Mouse (Mus musculus) CH12.LX (cell line): ENCODE data around the gene Cs. TPM values are rescaled to one million over a fixed set of nuclear protein-coding genes. Genes with fewer than 3 reads are reported as not detected.
A peak's percentile ranks its signal among the peaks of the same experiment; 100 is the strongest.

Experiments used
- DNase-seq: peaks from one replicate; pipeline ENCODE4 v3.0.0-alpha.2; 2013; ENCODE audit errors: extremely low read depth
- H3K27ac ChIP-seq: 2 replicates; pipeline ENCODE4 v1.5.1; 2012; ENCODE audit warnings: low read depth, mild to moderate bottlenecking, control low read depth, moderate library complexity; ENCODE audit not compliant: insufficient read depth
- H3K27me3 ChIP-seq: replicated peaks from 2 replicates; pipeline ENCODE3; 2012; ENCODE audit warnings: inconsistent platforms
- H3K36me3 ChIP-seq, 2 experiments: replicated peaks in 1 of 2; 2 replicates each; pipeline versions ENCODE3 to v1.6.1; 2012; ENCODE audit warnings: inconsistent platforms in 1 of 2, low read length in 1 of 2, mild to moderate bottlenecking in 1 of 2, mixed read lengths in 1 of 2, moderate library complexity in 1 of 2; ENCODE audit not compliant: control insufficient read depth in 1 of 2, insufficient read depth in 1 of 2
- H3K4me1 ChIP-seq, 2 experiments: 2 replicates each; pipeline ENCODE4 v1.6.1; 2012; ENCODE audit warnings: inconsistent platforms in 1 of 2, moderate library complexity in 1 of 2; ENCODE audit not compliant: insufficient read depth in 2 of 2, control insufficient read depth in 1 of 2
- H3K4me2 ChIP-seq: 2 replicates; pipeline ENCODE4 v1.6.1; 2012; ENCODE audit warnings: low read depth, mild to moderate bottlenecking, control low read depth; ENCODE audit not compliant: poor library complexity, insufficient read depth, severe bottlenecking
- H3K4me3 ChIP-seq, 3 experiments: fragments of 150-350 bp in 1 of 3; sonication (generic) in 1 of 3; replicated peaks in 1 of 3; 2 replicates each; pipeline versions ENCODE3 to v1.5.1; 2011 to 2012; ENCODE audit warnings: low read depth in 2 of 3, low read length in 2 of 3, mild to moderate bottlenecking in 2 of 3, moderate library complexity in 2 of 3, control low read depth in 1 of 3, improper control_type of control experiment in 1 of 3, inconsistent platforms in 1 of 3, mixed read lengths in 1 of 3; ENCODE audit not compliant: poor library complexity in 1 of 3
- H3K79me2 ChIP-seq: replicated peaks from 2 replicates; pipeline ENCODE4 v1.6.1; 2012; ENCODE audit warnings: mild to moderate bottlenecking, moderate library complexity; ENCODE audit not compliant: control insufficient read depth, poor library complexity, insufficient read depth, severe bottlenecking; ENCODE audit errors: extremely low read depth
- H3K9ac ChIP-seq: 2 replicates; pipeline ENCODE4 v1.6.1; 2012; ENCODE audit warnings: low read depth, mild to moderate bottlenecking, control low read depth, moderate library complexity; ENCODE audit not compliant: insufficient read depth
- H3K9me3 ChIP-seq: replicated peaks from 2 replicates; pipeline ENCODE3; 2012; ENCODE audit warnings: low read length, inconsistent platforms, mixed read lengths
- BHLHE40 ChIP-seq: IDR thresholded peaks from 2 replicates; pipeline ENCODE4 v1.6.1; 2011; ENCODE audit warnings: mild to moderate bottlenecking, low read depth, low read length, improper control_type of control experiment
- CHD1 ChIP-seq: IDR thresholded peaks from 2 replicates; pipeline ENCODE4 v1.6.1; 2012; ENCODE audit warnings: low read depth, low read length, improper control_type of control experiment, inconsistent platforms
- CHD2 ChIP-seq: IDR thresholded peaks from 2 replicates; pipeline ENCODE4 v1.6.1; 2011; ENCODE audit warnings: low read length, improper control_type of control experiment
- CTCF ChIP-seq, 2 experiments: IDR thresholded peaks in 1 of 2; conservative IDR thresholded peaks in 1 of 2; 2 replicates each; pipeline ENCODE4 v1.5.1; 2011 to 2012; ENCODE audit warnings: low read depth in 2 of 2, low read length in 2 of 2, improper control_type of control experiment in 1 of 2, inconsistent platforms in 1 of 2, mild to moderate bottlenecking in 1 of 2, moderate library complexity in 1 of 2
- E2F4 ChIP-seq: IDR thresholded peaks from 2 replicates; pipeline ENCODE4 v1.6.1; 2011; ENCODE audit warnings: low read depth, low read length, improper control_type of control experiment; ENCODE audit not compliant: insufficient replicate concordance
- ELF1 ChIP-seq: IDR thresholded peaks from 2 replicates; pipeline ENCODE4 v1.6.1; 2014; ENCODE audit warnings: low read depth, mild to moderate bottlenecking, inconsistent platforms, low read length, improper control_type of control experiment
- EP300 ChIP-seq: IDR thresholded peaks from 2 replicates; pipeline ENCODE4 v1.6.1; 2011; ENCODE audit warnings: low read length, improper control_type of control experiment
- GABPA ChIP-seq: IDR thresholded peaks from 2 replicates; pipeline ENCODE4 v1.6.1; 2012; ENCODE audit warnings: low read depth, low read length, improper control_type of control experiment, inconsistent platforms; ENCODE audit not compliant: insufficient replicate concordance
- HCFC1 ChIP-seq: IDR thresholded peaks from 2 replicates; pipeline ENCODE4 v1.6.1; 2012; ENCODE audit warnings: low read depth, mild to moderate bottlenecking, inconsistent platforms, low read length, improper control_type of control experiment
- IRF4 ChIP-seq: IDR thresholded peaks from 2 replicates; pipeline ENCODE4 v1.6.1; 2014; ENCODE audit warnings: low read depth, mild to moderate bottlenecking, inconsistent platforms, low read length, improper control_type of control experiment
- JUN ChIP-seq: IDR thresholded peaks from 2 replicates; pipeline ENCODE4 v1.6.1; 2011; ENCODE audit warnings: low read depth, mild to moderate bottlenecking, low read length, improper control_type of control experiment, moderate library complexity; ENCODE audit not compliant: insufficient read depth
- JUND ChIP-seq: conservative IDR thresholded peaks from 2 replicates; pipeline ENCODE4 v1.6.1; 2011; ENCODE audit warnings: low read depth, low read length, improper control_type of control experiment
- KAT2A ChIP-seq: IDR thresholded peaks from 2 replicates; pipeline ENCODE4 v1.6.1; 2012; ENCODE audit warnings: low read length, improper control_type of control experiment, inconsistent platforms; ENCODE audit not compliant: insufficient replicate concordance
- MAFK ChIP-seq: IDR thresholded peaks from 2 replicates; pipeline ENCODE4 v1.6.1; 2011; ENCODE audit warnings: low read length, improper control_type of control experiment; ENCODE audit not compliant: insufficient replicate concordance
- MAX ChIP-seq: IDR thresholded peaks from 2 replicates; pipeline ENCODE4 v1.6.1; 2011; ENCODE audit warnings: low read length, improper control_type of control experiment
- MAZ ChIP-seq: IDR thresholded peaks from 2 replicates; pipeline ENCODE4 v1.6.1; 2012; ENCODE audit warnings: low read depth, mild to moderate bottlenecking, inconsistent platforms, low read length, improper control_type of control experiment, moderate library complexity
- MEF2A ChIP-seq: IDR thresholded peaks from 2 replicates; pipeline ENCODE4 v1.6.1; 2014; ENCODE audit warnings: low read depth, mild to moderate bottlenecking, inconsistent platforms, low read length, improper control_type of control experiment, borderline replicate concordance
- MXI1 ChIP-seq: IDR thresholded peaks from 2 replicates; pipeline ENCODE4 v1.6.1; 2011; ENCODE audit warnings: mild to moderate bottlenecking, low read depth, low read length, improper control_type of control experiment
- MYC ChIP-seq: IDR thresholded peaks from 2 replicates; pipeline ENCODE4 v1.6.1; 2011; ENCODE audit warnings: low read depth, mild to moderate bottlenecking, improper control_type of control experiment, low read length
- NELFE ChIP-seq: IDR thresholded peaks from 2 replicates; pipeline ENCODE4 v1.6.1; 2011; ENCODE audit warnings: low read depth, low read length, improper control_type of control experiment
- NRF1 ChIP-seq: IDR thresholded peaks from 2 replicates; pipeline ENCODE4 v1.6.1; 2014; ENCODE audit warnings: low read depth, mild to moderate bottlenecking, inconsistent platforms, low read length, improper control_type of control experiment, moderate library complexity
- PAX5 ChIP-seq: IDR thresholded peaks from 2 replicates; pipeline ENCODE4 v1.6.1; 2012; ENCODE audit warnings: low read length, inconsistent platforms, mixed read lengths
- POLR2A ChIP-seq: IDR thresholded peaks from 2 replicates; pipeline ENCODE4 v1.6.1; 2011; ENCODE audit warnings: low read depth, mild to moderate bottlenecking, improper control_type of control experiment, low read length
- POLR2AphosphoS2 ChIP-seq: IDR thresholded peaks from 2 replicates; pipeline ENCODE4 v1.6.1; 2011; ENCODE audit warnings: low read depth, low read length, improper control_type of control experiment
- RAD21 ChIP-seq: IDR thresholded peaks from 2 replicates; pipeline ENCODE4 v1.6.1; 2011; ENCODE audit warnings: low read depth, mild to moderate bottlenecking, low read length, improper control_type of control experiment, moderate library complexity
- RCOR1 ChIP-seq: conservative IDR thresholded peaks from 2 replicates; pipeline ENCODE4 v1.6.1; 2012; ENCODE audit warnings: low read depth, mild to moderate bottlenecking, inconsistent platforms, low read length, improper control_type of control experiment
- SIN3A ChIP-seq: IDR thresholded peaks from 2 replicates; pipeline ENCODE4 v1.6.1; 2012; ENCODE audit warnings: low read length, improper control_type of control experiment, inconsistent platforms
- SMC3 ChIP-seq: IDR thresholded peaks from 2 replicates; pipeline ENCODE4 v1.6.1; 2011; ENCODE audit warnings: low read depth, low read length, improper control_type of control experiment
- TBP ChIP-seq: conservative IDR thresholded peaks from 2 replicates; pipeline ENCODE4 v1.6.1; 2011; ENCODE audit warnings: low read depth, low read length, improper control_type of control experiment
- TCF12 ChIP-seq: IDR thresholded peaks from 2 replicates; pipeline ENCODE4 v1.6.1; 2014; ENCODE audit warnings: low read depth, mild to moderate bottlenecking, inconsistent platforms, low read length, improper control_type of control experiment
- UBTF ChIP-seq: IDR thresholded peaks from 2 replicates; pipeline ENCODE4 v1.6.1; 2012; ENCODE audit warnings: low read depth, mild to moderate bottlenecking, inconsistent platforms, low read length, improper control_type of control experiment, moderate library complexity
- USF1 ChIP-seq: IDR thresholded peaks from 2 replicates; pipeline ENCODE4 v1.6.1; 2014; ENCODE audit warnings: low read depth, mild to moderate bottlenecking, inconsistent platforms, low read length, improper control_type of control experiment
- USF2 ChIP-seq: conservative IDR thresholded peaks from 2 replicates; pipeline ENCODE4 v1.6.1; 2011; ENCODE audit warnings: low read depth, low read length, improper control_type of control experiment
- ZC3H11A ChIP-seq: IDR thresholded peaks from 2 replicates; pipeline ENCODE4 v1.6.1; 2012; ENCODE audit warnings: low read depth, mild to moderate bottlenecking, inconsistent platforms, low read length, improper control_type of control experiment
- ZKSCAN1 ChIP-seq: IDR thresholded peaks from 2 replicates; pipeline ENCODE4 v1.6.1; 2012; ENCODE audit warnings: low read depth, inconsistent platforms, low read length, improper control_type of control experiment, borderline replicate concordance
- ZMIZ1 ChIP-seq: IDR thresholded peaks from 2 replicates; pipeline ENCODE4 v1.6.1; 2012; ENCODE audit warnings: low read depth, mild to moderate bottlenecking, inconsistent platforms, low read length, improper control_type of control experiment
- ZNF384 ChIP-seq: IDR thresholded peaks from 2 replicates; pipeline ENCODE4 v1.6.1; 2012; ENCODE audit warnings: low read depth, low read length, improper control_type of control experiment, inconsistent platforms
- dilution Hi-C: fragments of 300-500 bp; cut with MboI; formaldehyde crosslinking; loops from 2 replicates; pipeline ENCODE4 v1.14.3; 2020; ENCODE audit warnings: low sequenced_read_pairs; ENCODE audit not compliant: extremely low pct_unique_long_range_greater_than_20kb, extremely low pct_ligation_motif_present
- in situ Hi-C: fragments of 300-500 bp; cut with MboI; formaldehyde crosslinking; loops from 3 replicates; pipeline ENCODE4 v1.14.3; 2019; ENCODE audit warnings: low sequenced_read_pairs, low pct_ligation_motif_present, low pct_unique_long_range_greater_than_20kb, mixed read lengths
- polyA plus RNA-seq: library from polyadenylated mRNA; unstranded; fragments of >175 nt; gene quantifications from 2 replicates; pipeline ENCODE4 v1.2.1, GENCODE M21; 2012; ENCODE audit warnings: low read depth; ENCODE audit not compliant: insufficient read length
- total RNA-seq, 2 experiments: library from RNA; depleted of rRNA; stranded (reverse); fragments of 300-350 nt in 1 of 2; fragments of >200 nt in 1 of 2; gene quantifications; 2 replicates each; pipeline ENCODE4 v1.2.3; 2012 to 2014

Gene Cs
- total and polyA plus RNA-seq, 3 experiments, result 131 to 240 (median 145) TPM

- peak within 1 kb of the TSS; percentile 97 for H3K4me2 ChIP-seq
- H3K27me3 ChIP-seq, result no peaks in the 10 kb centered on the region
- H3K9me3 ChIP-seq, result no peaks in the 10 kb centered on the region
- H3K9ac ChIP-seq, result peak within 1 kb of the TSS; percentile 98
- peaks cover 3 to 20% of the 10 kb centered on the region in 2 experiments for H3K36me3 ChIP-seq
- dilution Hi-C loops, result no loop called here
- H3K4me3 ChIP-seq, result peak within 1 kb of the TSS; percentile 70 to 95 (median 80)
- peaks cover 13 to 38% of the 10 kb centered on the region in 2 experiments for H3K4me1 ChIP-seq
- no peaks in the 10 kb centered on the region; the same call in 1 of the 2 replicates for H3K79me2 ChIP-seq
- peak within 1 kb of the TSS; percentile 83 for H3K27ac ChIP-seq
- DNase-seq, result peak; percentile 99
- in situ Hi-C loops, result no loop called here
- no peak for TF ChIP-seq CTCF (conservative IDR thresholded peaks at IDR 0.05 in 1 of 2, IDR thresholded peaks at IDR 0.05 in 1 of 2; ENCODE audit: low read depth in 2 of 2, low read length in 2 of 2)
- no peak for TF ChIP-seq USF2
- peak; percentile 97 for TF ChIP-seq CHD2
- 0 out of 2 replicates have a peak, but pooled peaks have one; percentile 40 for TF ChIP-seq EP300
- peak; percentile 44 for TF ChIP-seq IRF4
- TF ChIP-seq RCOR1, result 0 out of 2 replicates have a peak, but pooled peaks have one; percentile 10
- TF ChIP-seq ELF1, result peak; percentile 61
- peak; percentile 75 for TF ChIP-seq ZMIZ1
- peak; percentile 82; the same call in 1 of the 2 replicates for TF ChIP-seq E2F4
- peak; percentile 84 for TF ChIP-seq MEF2A
- no peak for TF ChIP-seq BHLHE40
- peak; percentile 1; the same call in 1 of the 2 replicates for TF ChIP-seq JUN
- no peak for TF ChIP-seq RAD21
- no peak for TF ChIP-seq ZC3H11A
- TF ChIP-seq MAX, result peak; percentile 60; the same call in 1 of the 2 replicates
- peak; percentile 93 for TF ChIP-seq POLR2A
- peak; percentile 78 for TF ChIP-seq MYC
- peak; percentile 86 for TF ChIP-seq TBP
- peak; percentile 83; the same call in 1 of the 2 replicates for TF ChIP-seq MAZ
- no peak for TF ChIP-seq USF1
- 0 out of 2 replicates have a peak, but pooled peaks have one; percentile 62 for TF ChIP-seq CHD1
- peak; percentile 71; the same call in 1 of the 2 replicates for TF ChIP-seq POLR2AphosphoS2
- peak; percentile 88 for TF ChIP-seq NELFE
- peak; percentile 4; the same call in 1 of the 2 replicates for TF ChIP-seq ZNF384
- peak; percentile 52; the same call in 1 of the 2 replicates for TF ChIP-seq NRF1
- TF ChIP-seq GABPA, result no peak; the same call in 1 of the 2 replicates
- TF ChIP-seq UBTF, result no peak
- TF ChIP-seq SIN3A, result peak; percentile 83
- TF ChIP-seq PAX5, result no peak
- peak; percentile 76 for TF ChIP-seq HCFC1
- no peak for TF ChIP-seq SMC3
- no peak for TF ChIP-seq MAFK
- TF ChIP-seq TCF12, result peak; percentile 55
- TF ChIP-seq JUND, result peak; percentile 46; the same call in 1 of the 2 replicates
- TF ChIP-seq ZKSCAN1, result no peak
- peak; percentile 90; the same call in 1 of the 2 replicates for TF ChIP-seq KAT2A
- TF ChIP-seq MXI1, result peak; percentile 68
These were observed 34.2 kb upstream of the Cs start, which contains the start of gene Pan2 for GRCm38 (mm10) chr10:128303126-128304021. Gene Pan2, plus strand, starts transcription at chr10:128303335.
